Mouse (Mus musculus) small intestine, adult 10 weeks (tissue): ENCODE measurements around the gene Fam90a1b. TPM values are rescaled to one million over a fixed set of nuclear protein-coding genes. Genes with fewer than 3 reads are reported as not detected.

ENCODE experiments used
- polyA plus RNA-seq: library from polyadenylated mRNA; stranded (reverse); fragments of 350-450 nt; fragmentation: Illumina TruSeq; extraction: RNeasy Lipid Tissue Mini Kit (QIAGEN cat#74804); gene quantifications from one replicate; pipeline ENCODE4 v1.2.3, GENCODE M21; 2014; ENCODE audit warnings: low replicate concordance

The Fam90a1b gene
- polyA plus RNA-seq: not detected

DNA sequence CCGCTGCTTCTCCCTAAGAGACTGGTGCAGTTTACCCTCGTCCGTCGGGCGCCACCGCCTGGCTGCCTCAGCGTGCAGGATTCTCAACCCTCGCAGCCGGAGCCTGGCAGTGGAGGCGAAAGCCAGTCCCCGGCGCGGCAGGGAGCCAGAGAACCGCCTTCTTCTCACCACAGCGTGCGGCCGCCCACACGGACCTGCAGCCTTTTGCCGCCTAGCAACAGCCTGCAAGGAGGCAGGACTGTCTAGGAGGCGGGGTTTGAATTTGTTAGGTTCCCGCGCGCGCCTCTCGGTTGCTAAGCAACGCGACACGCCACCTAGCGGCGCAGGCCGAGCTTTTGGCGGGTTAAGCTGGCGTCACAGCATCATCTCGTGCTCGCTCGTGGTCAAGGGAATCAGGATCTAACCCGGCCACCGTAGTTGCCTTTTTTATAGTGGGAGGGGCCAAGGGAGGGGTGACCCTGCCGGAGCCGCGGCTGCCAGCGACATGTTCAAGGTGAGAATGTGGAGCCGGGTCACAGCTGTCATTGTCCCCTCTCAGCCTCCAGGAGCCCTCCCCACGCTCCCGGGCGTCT, at the start of gene Fam90a1b, which contains the start of gene Apoo:
Fam90a1b (minus strand) TSS at position 108 of the 572 bp plus-strand sequence.
Apoo (plus strand) TSS at position 448 of the 572 bp plus-strand sequence.

Other genes with a start within 250 kb of the Fam90a1b start
- gene Zfx, start 243.1 kb downstream of the Fam90a1b start, polyA plus RNA-seq: 38.3 TPM
- 213 TPM for gene Eif2s3x, start 153.9 kb downstream of the Fam90a1b start, polyA plus RNA-seq
- 7.4 TPM for gene Klhl15, start 132.2 kb downstream of the Fam90a1b start, polyA plus RNA-seq
- gene Apoo, start 340 bp upstream of the Fam90a1b start, polyA plus RNA-seq: 364 TPM
- 11.1 TPM for gene Maged1, start 175.4 kb upstream of the Fam90a1b start, polyA plus RNA-seq